ENCODE assay signal across 15 mouse cellular contexts in genomic region chr2:63669700-63670099, GRCm38 (mm10).
DNase-seq lines count a peak whose midpoint lies in the region; ATAC-seq lines count a peak whose summit lies in the region.
"Had no signal": no experiment of that assay in that cellular context is flagged by ENCODE, and none has a peak within 500 bp of the region (broad histone marks: within the 10 kb centered on the region; RNA-seq: fewer than 3 reads in every experiment).

No protein-coding gene starts in this region.

- ATAC-seq in neural tube, embryonic 11.5 days (ENCODE audit: insufficient read depth, low FRiP score, low TSS enrichment), result peak; percentile 66
- ATAC-seq in hindbrain, embryonic 13.5 days (ENCODE audit: low FRiP score), result peak; percentile 90
- ATAC-seq in midbrain, embryonic 16.5 days, result peak; percentile 84

- H3K4me3 ChIP-seq in neural tube, embryonic 11.5 days (ENCODE audit: low read depth, low read length), result no peak overlapping the region
- H3K4me3 ChIP-seq in hindbrain, embryonic 13.5 days, result no peak overlapping the region
- H3K4me3 ChIP-seq in midbrain, embryonic 16.5 days (ENCODE audit: low read depth, low read length), result no peak overlapping the region
- H3K4me3 ChIP-seq: erythroblast, embryonic 14.5 days; heart, embryonic 12.5 days; left cerebral cortex, adult 2 months; limb, embryonic 13.5 days had no signal

- no peaks in the 10 kb centered on the region for H3K4me1 ChIP-seq in neural tube, embryonic 11.5 days (ENCODE audit: control insufficient read depth, insufficient read depth, low read length)
- peaks cover 11% of the 10 kb centered on the region; the same call in 1 of the 2 replicates for H3K4me1 ChIP-seq in hindbrain, embryonic 13.5 days (replicated peaks)
- peaks cover 4% of the 10 kb centered on the region; the same call in 1 of the 2 replicates for H3K4me1 ChIP-seq in midbrain, embryonic 16.5 days (ENCODE audit: control insufficient read depth, insufficient read depth, low read length)
- H3K4me1 ChIP-seq: limb, embryonic 13.5 days had no signal

- no peaks in the 10 kb centered on the region for H3K9me3 ChIP-seq in neural tube, embryonic 11.5 days (ENCODE audit: control insufficient read depth, low read length)
- no peaks in the 10 kb centered on the region for H3K9me3 ChIP-seq in hindbrain, embryonic 13.5 days
- H3K9me3 ChIP-seq in midbrain, embryonic 16.5 days (replicated peaks; ENCODE audit: control insufficient read depth, low read length, poor library complexity, severe bottlenecking), result no peaks in the 10 kb centered on the region
- H3K9me3 ChIP-seq: heart, embryonic 12.5 days; limb, embryonic 13.5 days had no signal

- DNase-seq in neural tube, embryonic 11.5 days (ENCODE audit: low spot score), result no peak
- DNase-seq in neural tube, embryonic 10.5 days (ENCODE audit: extremely low spot score, low spot score), result no peak
- no peak for DNase-seq in lung, postnatal 36 days
- DNase-seq in gastrocnemius, postnatal 25 days, result no peak
- no peak for DNase-seq in gastrocnemius, postnatal 10 days
- DNase-seq: adrenal gland, postnatal 36 days; cerebellum, postnatal 25 days; kidney, adult 8-10 months had no signal

- H3K36me3 ChIP-seq in neural tube, embryonic 11.5 days (ENCODE audit: control insufficient read depth, insufficient read depth, low read length), result no peaks in the 10 kb centered on the region
- no peaks in the 10 kb centered on the region for H3K36me3 ChIP-seq in hindbrain, embryonic 13.5 days
- no peaks in the 10 kb centered on the region for H3K36me3 ChIP-seq in midbrain, embryonic 16.5 days (ENCODE audit: control insufficient read depth, insufficient read depth, low read length)
- H3K36me3 ChIP-seq: heart, embryonic 12.5 days; limb, embryonic 13.5 days had no signal

- H3K27ac ChIP-seq in neural tube, embryonic 11.5 days (ENCODE audit: low read depth, low read length), result no peak overlapping the region
- H3K27ac ChIP-seq in hindbrain, embryonic 13.5 days, result no peak overlapping the region
- no peak overlapping the region for H3K27ac ChIP-seq in midbrain, embryonic 16.5 days (ENCODE audit: low read length)
- H3K27ac ChIP-seq: left cerebral cortex, adult 2 months; limb, embryonic 13.5 days; stomach, postnatal 0 days had no signal

- no peaks in the 10 kb centered on the region for H3K27me3 ChIP-seq in neural tube, embryonic 11.5 days (ENCODE audit: control insufficient read depth, insufficient read depth, low read length)
- H3K27me3 ChIP-seq in hindbrain, embryonic 13.5 days, result no peaks in the 10 kb centered on the region
- H3K27me3 ChIP-seq in midbrain, embryonic 16.5 days (ENCODE audit: control insufficient read depth, insufficient read depth, low read depth, low read length), result no peaks in the 10 kb centered on the region
- H3K27me3 ChIP-seq: heart, embryonic 12.5 days; limb, embryonic 13.5 days had no signal

- H3K4me2 ChIP-seq in neural tube, embryonic 11.5 days (ENCODE audit: low read depth), result no peak overlapping the region
- no peak overlapping the region for H3K4me2 ChIP-seq in hindbrain, embryonic 13.5 days
- no peak overlapping the region for H3K4me2 ChIP-seq in midbrain, embryonic 16.5 days (ENCODE audit: low read length)
- H3K4me2 ChIP-seq: heart, embryonic 12.5 days; limb, embryonic 13.5 days had no signal

- no peak overlapping the region for H3K9ac ChIP-seq in neural tube, embryonic 11.5 days (ENCODE audit: low read length)
- no peak overlapping the region for H3K9ac ChIP-seq in hindbrain, embryonic 13.5 days
- H3K9ac ChIP-seq in midbrain, embryonic 16.5 days (ENCODE audit: low read depth, low read length), result no peak overlapping the region
- H3K9ac ChIP-seq: heart, embryonic 12.5 days; limb, embryonic 13.5 days had no signal

- WGBS in neural tube, embryonic 11.5 days, result 63% methylated on average over 3 of the region's 3 CpGs
- 24% methylated on average over 3 of the region's 3 CpGs for WGBS in hindbrain, embryonic 13.5 days
- WGBS in midbrain, embryonic 16.5 days, result 19% methylated on average over 3 of the region's 3 CpGs
